Mouse (Mus musculus) embryonic facial prominence, embryonic 11.5 days (tissue): ENCODE data around the gene Nicn1. TPM values are rescaled to one million over a fixed set of nuclear protein-coding genes. Genes with fewer than 3 reads are reported as not detected.
"Not testable (repeated sequence)": the region's sequence is repeated elsewhere in the genome, so short reads cannot be mapped to it uniquely, and the experiment has no call there.

Experiments
- ATAC-seq: fragments of 200-750 bp; cut with Nextera tagmentation; replicated peaks from 2 replicates; pipeline ENCODE4 v1.8.0; 2017; ENCODE audit warnings: low read depth; ENCODE audit not compliant: insufficient number of reproducible peaks, low FRiP score, low TSS enrichment
- DNase-seq: peaks from one replicate; pipeline ENCODE4 v3.0.0-alpha.2; 2015; ENCODE audit warnings: low spot score
- H3K27ac ChIP-seq: fragments of 300-500 bp; sonication (generic); replicated peaks from 2 replicates; pipeline ENCODE4 v1.5.1; 2014; ENCODE audit warnings: mild to moderate bottlenecking, low read depth, low read length, control low read depth
- H3K27me3 ChIP-seq: fragments of 300-500 bp; sonication (generic); 2 replicates; pipeline ENCODE4 v1.6.1; 2014; ENCODE audit warnings: mild to moderate bottlenecking, low read length, moderate library complexity, mixed read lengths; ENCODE audit not compliant: control insufficient read depth, insufficient read depth
- H3K36me3 ChIP-seq: fragments of 300-500 bp; sonication (generic); replicated peaks from 2 replicates; pipeline ENCODE4 v1.6.1; 2014; ENCODE audit warnings: low read depth, mild to moderate bottlenecking, low read length, moderate library complexity, mixed read lengths; ENCODE audit not compliant: control insufficient read depth, insufficient read depth
- H3K4me1 ChIP-seq: fragments of 300-500 bp; sonication (generic); 2 replicates; pipeline ENCODE4 v1.6.1; 2014; ENCODE audit warnings: low read length, mixed read lengths; ENCODE audit not compliant: control insufficient read depth, insufficient read depth
- H3K4me2 ChIP-seq: fragments of 300-500 bp; sonication (generic); 2 replicates; pipeline ENCODE4 v1.6.1; 2014; ENCODE audit warnings: low read depth, mild to moderate bottlenecking, control low read depth, low read length, moderate library complexity
- H3K4me3 ChIP-seq: fragments of 300-500 bp; sonication (generic); 2 replicates; pipeline ENCODE4 v1.5.1; 2014; ENCODE audit warnings: low read depth, low read length, control low read depth
- H3K9ac ChIP-seq: fragments of 300-500 bp; sonication (generic); replicated peaks from 2 replicates; pipeline ENCODE4 v1.6.1; 2014; ENCODE audit warnings: mild to moderate bottlenecking, control low read depth, low read length
- H3K9me3 ChIP-seq: fragments of 300-500 bp; sonication (generic); replicated peaks from 2 replicates; pipeline ENCODE4 v1.6.1; 2016; ENCODE audit warnings: mild to moderate bottlenecking, low read length, inconsistent platforms, mixed read lengths; ENCODE audit not compliant: control insufficient read depth
- WGBS: fragments of 180-500 bp; shearing (Covaris S2); extraction: QIAGEN DNeasy Blood & Tissue Kit; methylation state at CpG from one replicate; pipeline ENCODE4 v1.1.7; 2014; 5-methylcytosine and 5-hydroxymethylcytosine counted together
- polyA plus RNA-seq: library from polyadenylated mRNA; unstranded; fragments of >200 nt; fragmentation: Nextera tagmentation; extraction: Ambion mirVana; gene quantifications from 2 replicates; pipeline ENCODE4 v1.2.1, GENCODE M21; 2014

Gene Nicn1
- polyA plus RNA-seq, 1 experiment from 2014 or later: 48.4 TPM

DNA sequence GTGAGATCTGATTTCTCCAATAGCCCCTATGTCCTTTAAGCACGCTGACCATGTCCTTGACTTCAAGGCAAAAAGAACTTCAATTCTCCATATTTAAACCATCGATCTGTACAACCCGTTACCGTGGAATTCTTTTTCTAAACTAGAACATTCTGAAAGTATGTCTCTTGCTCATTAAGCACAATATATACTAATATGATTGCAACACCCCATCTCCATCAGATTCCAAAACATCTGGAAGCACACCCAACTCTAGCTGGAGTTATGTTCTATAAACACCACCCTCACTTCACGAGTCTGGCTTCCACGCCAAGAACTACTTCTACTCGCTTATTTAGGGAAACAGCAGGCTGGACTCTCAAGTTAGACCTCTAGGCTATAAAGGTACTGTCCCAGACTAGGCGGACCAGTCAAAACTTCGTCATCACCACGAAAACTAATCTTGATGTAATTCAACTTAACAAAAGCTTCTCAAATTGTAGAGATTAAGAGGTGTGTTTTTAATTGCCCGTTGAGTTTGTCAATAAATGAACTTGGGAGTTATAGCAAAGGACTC, 27.7 kb upstream of the Nicn1 start:
- H3K4me3 ChIP-seq: peak overlapping the region; percentile 85
- peak overlapping the region; percentile 68 for H3K4me2 ChIP-seq
- no peaks in the 10 kb centered on the region for H3K9me3 ChIP-seq
- ATAC-seq: no peak
- peaks cover 7% of the 10 kb centered on the region; the same call in 1 of the 2 replicates for H3K4me1 ChIP-seq
- no peaks in the 10 kb centered on the region for H3K27me3 ChIP-seq
- 46% methylated on average over 11 of the region's 11 CpGs for WGBS
- no peaks in the 10 kb centered on the region for H3K36me3 ChIP-seq
- H3K9ac ChIP-seq: peak overlapping the region; percentile 80
- no peak overlapping the region for H3K27ac ChIP-seq
- DNase-seq: no peak

GRCm38 (mm10) chr9:108263131-108263681, 27.0 kb upstream of the Nicn1 start:
- DNase-seq: peak; percentile 42
- no peaks in the 10 kb centered on the region for H3K36me3 ChIP-seq
- H3K9me3 ChIP-seq: no peaks in the 10 kb centered on the region
- peak overlapping the region; percentile 68 for H3K4me2 ChIP-seq
- peak overlapping the region; percentile 85 for H3K4me3 ChIP-seq
- peak; percentile 41 for ATAC-seq
- H3K27me3 ChIP-seq: no peaks in the 10 kb centered on the region
- H3K27ac ChIP-seq: peak overlapping the region; percentile 83
- peaks cover 7% of the 10 kb centered on the region; the same call in 1 of the 2 replicates for H3K4me1 ChIP-seq
- under 1% methylated on average over 61 of the region's 62 CpGs for WGBS
- peak overlapping the region; percentile 80 for H3K9ac ChIP-seq

DNA sequence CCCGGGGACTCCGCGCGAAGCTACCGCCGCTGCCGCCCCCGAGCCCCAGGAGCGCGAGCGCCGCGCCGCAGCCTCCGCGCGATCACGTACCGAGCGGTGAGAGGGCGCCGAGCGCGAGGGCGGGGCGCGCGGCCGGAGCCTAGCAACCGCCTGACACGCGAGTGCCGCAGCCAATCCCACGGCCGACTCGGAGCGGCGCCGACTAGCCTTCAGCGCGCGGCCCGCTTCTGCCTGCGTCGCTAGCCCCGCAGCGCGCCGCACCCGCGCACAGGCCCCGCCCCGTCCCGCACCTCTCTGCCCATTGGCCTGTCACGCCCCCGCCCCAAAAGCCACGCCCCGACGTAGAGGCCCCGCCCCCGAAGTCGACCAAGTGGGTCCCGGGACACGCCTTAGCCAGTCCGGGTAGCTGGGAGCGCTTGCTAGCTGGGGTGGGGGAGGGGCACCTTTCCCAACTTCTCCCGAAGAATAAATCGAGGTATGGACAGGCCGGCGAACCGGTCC, 26.5 kb upstream of the Nicn1 start, which contains the start of gene Dag1:
Gene Dag1 (minus strand): TSS at position 269 of the 501 bp plus-strand sequence.
- Histone ChIP-seq H3K9me3 (no peaks in the 10 kb centered on the region), H3K27ac (peak within 1 kb of the TSS; percentile 83), H3K36me3 (no peaks in the 10 kb centered on the region), H3K27me3 (no peaks in the 10 kb centered on the region), H3K9ac (peak within 1 kb of the TSS; percentile 80), H3K4me2 (peak within 1 kb of the TSS; percentile 68), H3K4me3 (peak within 1 kb of the TSS; percentile 85), H3K4me1 (peaks cover 7% of the 10 kb centered on the region; the same call in 1 of the 2 replicates)
- under 1% methylated on average over 62 of the region's 71 CpGs for WGBS
- ATAC-seq (peak; percentile 98), DNase-seq (peak; percentile 98)

GRCm38 (mm10) chr9:108264191-108264921, 25.9 kb upstream of the Nicn1 start:
- Histone ChIP-seq H3K36me3 (no peaks in the 10 kb centered on the region), H3K4me1 (peaks cover 7% of the 10 kb centered on the region; the same call in 1 of the 2 replicates), H3K9me3 (no peaks in the 10 kb centered on the region), H3K9ac (peak overlapping the region; percentile 62), H3K27me3 (no peaks in the 10 kb centered on the region), H3K4me2 (peak overlapping the region; percentile 68), H3K27ac (peak overlapping the region; percentile 72), H3K4me3 (peak overlapping the region; percentile 85)
- WGBS: 10% methylated on average over 10 of the region's 10 CpGs
- ATAC-seq (peak; percentile 7), DNase-seq (peak; percentile 17)

GRCm38 (mm10) chr9:108266261-108266935, 23.8 kb upstream of the Nicn1 start:
- H3K27ac ChIP-seq: no peak overlapping the region
- WGBS: 54% methylated on average over 10 of the region's 10 CpGs
- DNase-seq (no peak), ATAC-seq (no peak)
- H3K27me3 ChIP-seq: no peaks in the 10 kb centered on the region
- H3K9me3 ChIP-seq: no peaks in the 10 kb centered on the region
- H3K4me1 ChIP-seq: peaks cover 7% of the 10 kb centered on the region; the same call in 1 of the 2 replicates
- no peaks in the 10 kb centered on the region for H3K36me3 ChIP-seq
- no peak overlapping the region for H3K9ac ChIP-seq
- H3K4me2 ChIP-seq: no peak overlapping the region
- no peak overlapping the region for H3K4me3 ChIP-seq

GRCm38 (mm10) chr9:108267691-108268090, 22.5 kb upstream of the Nicn1 start:
- H3K4me1 ChIP-seq: peaks cover 4% of the 10 kb centered on the region; the same call in 1 of the 2 replicates
- H3K36me3 ChIP-seq: no peaks in the 10 kb centered on the region
- H3K4me2 ChIP-seq: no peak overlapping the region
- H3K9ac ChIP-seq: no peak overlapping the region
- WGBS: 80% methylated on average over 7 of the region's 7 CpGs
- no peak overlapping the region for H3K4me3 ChIP-seq
- H3K9me3 ChIP-seq: no peaks in the 10 kb centered on the region
- no peak overlapping the region for H3K27ac ChIP-seq
- ATAC-seq (no peak), DNase-seq (no peak)
- H3K27me3 ChIP-seq: no peaks in the 10 kb centered on the region

DNA sequence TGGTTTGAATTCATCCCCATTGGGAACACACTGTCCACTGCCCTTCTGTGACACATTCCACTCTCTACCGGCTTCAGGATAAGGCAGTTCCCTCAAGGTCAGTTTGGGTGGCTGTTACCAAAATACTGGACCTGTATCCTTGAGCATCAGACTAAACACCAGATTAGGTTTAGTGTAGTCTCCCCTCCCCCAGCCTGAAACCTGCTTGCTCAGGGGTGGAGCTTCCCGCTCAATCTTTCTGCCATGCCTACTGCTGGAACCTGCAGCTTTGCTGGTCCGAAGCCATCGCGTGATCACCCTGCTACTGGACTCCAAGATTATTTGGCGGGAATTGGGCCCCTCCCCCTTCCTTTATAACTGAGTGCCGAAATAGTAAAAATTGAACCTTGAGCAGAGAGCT, 21.5 kb upstream of the Nicn1 start:
- not testable (repeated sequence) for H3K4me1 ChIP-seq, H3K4me2 ChIP-seq, H3K9me3 ChIP-seq, H3K9ac ChIP-seq, H3K27ac ChIP-seq, H3K27me3 ChIP-seq, H3K4me3 ChIP-seq, DNase-seq, H3K36me3 ChIP-seq, ATAC-seq
- WGBS: 87% methylated on average over 6 of the region's 7 CpGs
